Mouse (Mus musculus) sigmoid colon, adult 10 weeks (tissue): ENCODE data around the gene Pnkp. TPM values are rescaled to one million over a fixed set of nuclear protein-coding genes. Genes with fewer than 3 reads are reported as not detected.

Experiments used
- polyA plus RNA-seq: library from polyadenylated mRNA; stranded (reverse); fragments of 350-450 nt; fragmentation: Illumina TruSeq; extraction: RNeasy Lipid Tissue Mini Kit (QIAGEN cat#74804); gene quantifications from one replicate; pipeline ENCODE4 v1.2.3, GENCODE M21; 2014; ENCODE audit warnings: low read depth, low replicate concordance

Pnkp gene
- 0.19 TPM for polyA plus RNA-seq

GRCm38 (mm10) chr7:44857042-44857552 is at the start of gene Pnkp:
Gene Pnkp (plus strand): TSS chr7:44857139.

GRCm38 (mm10) chr7:44815721-44816469 is 41.0 kb upstream of the Pnkp start, which contains the start of the genes Nup62 and Il4i1:
Gene Nup62 (plus strand): TSS chr7:44816088.
Gene Il4i1 (plus strand): TSS chr7:44816387.

GRCm38 (mm10) chr7:44816470-44817021 is 40.4 kb upstream of the Pnkp start, which contains the start of gene Atf5:
Gene Atf5 (minus strand): TSS chr7:44816658.

DNA sequence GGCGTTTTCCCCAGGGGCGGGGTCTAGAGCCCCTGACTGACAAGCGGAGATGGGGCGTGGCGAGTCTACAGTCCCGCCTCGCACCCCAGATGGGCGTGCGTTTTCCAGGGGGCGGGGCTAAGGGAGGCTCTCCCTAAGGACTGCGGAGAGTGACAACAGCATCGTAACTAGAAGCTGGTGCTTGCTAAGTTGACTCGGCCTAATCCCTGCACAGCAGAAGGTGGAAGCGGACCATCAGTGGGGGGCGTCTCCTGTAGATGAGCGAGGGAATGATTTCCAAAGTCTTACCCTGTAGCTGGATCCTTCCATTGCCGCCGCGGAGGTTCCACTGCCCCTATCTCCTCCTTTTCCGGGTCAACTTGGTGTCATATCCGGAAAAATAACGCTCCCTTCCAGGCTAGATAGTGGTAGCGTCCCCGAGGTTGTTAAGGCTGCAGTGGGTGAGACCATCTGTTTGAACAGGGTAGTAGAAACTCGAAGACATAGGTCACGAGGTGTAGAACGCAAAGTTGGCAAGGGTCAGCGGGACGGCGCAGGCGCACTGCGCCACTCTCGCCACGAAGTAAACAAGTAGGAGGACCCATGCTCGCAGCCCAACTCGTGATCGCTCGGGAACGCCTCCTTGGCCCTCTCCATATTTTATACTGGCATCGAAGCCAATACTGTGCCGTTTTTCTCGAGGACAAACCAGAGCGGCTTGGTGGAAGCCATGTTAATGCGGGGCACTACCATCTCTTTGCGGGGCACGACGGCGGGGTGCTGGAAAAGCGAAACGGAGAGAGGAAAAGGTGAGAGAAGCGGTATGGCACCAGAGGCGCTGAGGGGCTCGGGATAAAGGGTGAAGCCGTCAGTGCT is 8.2 kb upstream of the Pnkp start, which contains the start of the genes Akt1s1 and Tbc1d17:
Gene Akt1s1, plus strand, starts transcription at position 431 of the 855 bp plus-strand sequence.
Gene Tbc1d17, minus strand, starts transcription at position 519 of the 855 bp plus-strand sequence.

GRCm38 (mm10) chr7:44869697-44870528 is 13.0 kb downstream of the Pnkp start, which contains the start of gene Ptov1:
Gene Ptov1 (minus strand): TSS chr7:44869788.

GRCm38 (mm10) chr7:44892276-44892921 is 35.5 kb downstream of the Pnkp start, which contains the start of gene Med25:
Gene Med25 (minus strand): TSS chr7:44892712.

DNA sequence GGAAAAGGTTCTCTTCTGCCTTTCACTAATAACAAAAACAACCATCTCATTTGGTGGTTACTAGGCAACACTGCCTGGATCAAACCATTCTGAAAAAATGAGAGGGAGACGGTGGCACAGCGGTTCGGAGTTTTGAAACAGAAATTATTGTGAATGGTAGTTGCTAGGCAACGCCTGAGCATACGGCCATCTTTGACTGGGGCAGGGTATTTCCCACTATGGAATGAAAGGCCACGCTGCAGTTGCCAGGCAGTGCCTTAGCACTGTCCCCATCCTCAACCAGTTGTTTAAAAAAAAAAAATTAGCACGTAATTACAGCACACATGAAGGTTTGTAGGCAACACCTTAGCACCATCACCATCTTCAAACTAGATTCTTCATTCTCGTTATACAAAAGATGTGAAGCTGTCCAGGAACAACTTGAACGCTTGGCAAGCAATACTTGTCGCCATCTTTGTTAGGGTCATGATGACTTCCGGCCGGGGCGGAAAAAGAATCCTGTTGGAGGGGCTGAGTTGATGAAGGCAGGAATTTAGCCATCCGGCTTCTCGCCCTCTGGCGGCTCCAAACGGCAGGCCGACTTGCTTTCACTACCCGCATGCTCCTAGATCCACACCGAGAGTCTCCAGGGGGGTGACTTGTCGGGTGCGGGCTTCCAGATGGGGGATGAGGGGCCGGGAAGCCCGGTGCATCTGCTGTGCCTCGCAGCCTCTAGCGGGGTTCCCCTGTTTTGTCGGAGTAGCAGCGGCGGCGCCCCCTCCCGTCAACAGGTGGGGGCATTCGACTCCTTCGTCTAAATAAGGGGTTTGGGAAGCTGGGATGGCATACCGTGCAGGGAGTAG is 38.9 kb downstream of the Pnkp start, which contains the start of gene Fuz:
Gene Fuz, plus strand, starts transcription at position 487 of the 842 bp plus-strand sequence.

Other genes with a start within 250 kb of the Pnkp start
- gene Myh14, start 186.3 kb upstream of the Pnkp start, polyA plus RNA-seq, result 2.9 TPM
- not detected for gene Izumo2, start 148.4 kb upstream of the Pnkp start, polyA plus RNA-seq
- gene Vrk3, start 108.7 kb upstream of the Pnkp start, polyA plus RNA-seq, result 16.2 TPM
- 0.35 TPM for gene Zfp473, start 106.1 kb upstream of the Pnkp start, polyA plus RNA-seq
- 4.4 TPM for gene Nup62, start 41.1 kb upstream of the Pnkp start, polyA plus RNA-seq
- not detected for gene Il4i1, start 40.8 kb upstream of the Pnkp start, polyA plus RNA-seq
- 3.8 TPM for gene Atf5, start 40.5 kb upstream of the Pnkp start, polyA plus RNA-seq
- 1.7 TPM for gene Akt1s1, start 8.1 kb upstream of the Pnkp start, polyA plus RNA-seq
- gene Tbc1d17, start 8.1 kb upstream of the Pnkp start, polyA plus RNA-seq, result 1.0 TPM
- not detected for gene Ptov1, start 12.6 kb downstream of the Pnkp start, polyA plus RNA-seq
- 2.7 TPM for gene Med25, start 35.6 kb downstream of the Pnkp start, polyA plus RNA-seq
- 3.2 TPM for gene Fuz, start 38.9 kb downstream of the Pnkp start, polyA plus RNA-seq
- 19.4 TPM for gene Ap2a1, start 72.4 kb downstream of the Pnkp start, polyA plus RNA-seq
- not detected for gene Tsks, start 86.1 kb downstream of the Pnkp start, polyA plus RNA-seq
- gene Cpt1c, start 117.7 kb downstream of the Pnkp start, polyA plus RNA-seq, result 0.44 TPM
- 3.3 TPM for gene Prmt1, start 129.4 kb downstream of the Pnkp start, polyA plus RNA-seq
- 24.0 TPM for gene Irf3, start 140.5 kb downstream of the Pnkp start, polyA plus RNA-seq
- gene Bcl2l12, start 141.6 kb downstream of the Pnkp start, polyA plus RNA-seq, result 0.76 TPM
- gene Scaf1, start 159.2 kb downstream of the Pnkp start, polyA plus RNA-seq, result 6.3 TPM
- 3.2 TPM for gene Rras, start 160.8 kb downstream of the Pnkp start, polyA plus RNA-seq
- gene Prr12, start 195.7 kb downstream of the Pnkp start, polyA plus RNA-seq, result 0.22 TPM
- gene Nosip, start 205.3 kb downstream of the Pnkp start, polyA plus RNA-seq, result 6.3 TPM
- 10.9 TPM for gene Prrg2, start 205.5 kb downstream of the Pnkp start, polyA plus RNA-seq
- gene Rcn3, start 235.1 kb downstream of the Pnkp start, polyA plus RNA-seq, result not detected
- 8.9 TPM for gene Fcgrt, start 246.7 kb downstream of the Pnkp start, polyA plus RNA-seq